Mouse (Mus musculus) CH12.LX (cell line): ENCODE data around the gene Bmpr1a.

ENCODE experiments used
- BHLHE40 ChIP-seq: IDR thresholded peaks from 2 replicates; pipeline ENCODE4 v1.6.1; 2011; ENCODE audit warnings: mild to moderate bottlenecking, low read depth, low read length, improper control_type of control experiment
- CHD1 ChIP-seq: IDR thresholded peaks from 2 replicates; pipeline ENCODE4 v1.6.1; 2012; ENCODE audit warnings: low read depth, low read length, improper control_type of control experiment, inconsistent platforms
- CTCF ChIP-seq, 2 experiments: IDR thresholded peaks in 1 of 2; conservative IDR thresholded peaks in 1 of 2; 2 replicates each; pipeline ENCODE4 v1.5.1; 2011 to 2012; ENCODE audit warnings: low read depth in 2 of 2, low read length in 2 of 2, improper control_type of control experiment in 1 of 2, inconsistent platforms in 1 of 2, mild to moderate bottlenecking in 1 of 2, moderate library complexity in 1 of 2
- ELF1 ChIP-seq: IDR thresholded peaks from 2 replicates; pipeline ENCODE4 v1.6.1; 2014; ENCODE audit warnings: low read depth, mild to moderate bottlenecking, inconsistent platforms, low read length, improper control_type of control experiment
- EP300 ChIP-seq: IDR thresholded peaks from 2 replicates; pipeline ENCODE4 v1.6.1; 2011; ENCODE audit warnings: low read length, improper control_type of control experiment
- ETS1 ChIP-seq: conservative IDR thresholded peaks from 2 replicates; pipeline ENCODE4 v1.6.1; 2012; ENCODE audit warnings: low read depth, mild to moderate bottlenecking, inconsistent platforms, low read length, improper control_type of control experiment, moderate library complexity
- MAX ChIP-seq: IDR thresholded peaks from 2 replicates; pipeline ENCODE4 v1.6.1; 2011; ENCODE audit warnings: low read length, improper control_type of control experiment
- POLR2A ChIP-seq: IDR thresholded peaks from 2 replicates; pipeline ENCODE4 v1.6.1; 2011; ENCODE audit warnings: low read depth, mild to moderate bottlenecking, improper control_type of control experiment, low read length
- TBP ChIP-seq: conservative IDR thresholded peaks from 2 replicates; pipeline ENCODE4 v1.6.1; 2011; ENCODE audit warnings: low read depth, low read length, improper control_type of control experiment
- TCF12 ChIP-seq: IDR thresholded peaks from 2 replicates; pipeline ENCODE4 v1.6.1; 2014; ENCODE audit warnings: low read depth, mild to moderate bottlenecking, inconsistent platforms, low read length, improper control_type of control experiment
- USF1 ChIP-seq: IDR thresholded peaks from 2 replicates; pipeline ENCODE4 v1.6.1; 2014; ENCODE audit warnings: low read depth, mild to moderate bottlenecking, inconsistent platforms, low read length, improper control_type of control experiment
- ZC3H11A ChIP-seq: IDR thresholded peaks from 2 replicates; pipeline ENCODE4 v1.6.1; 2012; ENCODE audit warnings: low read depth, mild to moderate bottlenecking, inconsistent platforms, low read length, improper control_type of control experiment
- ZKSCAN1 ChIP-seq: IDR thresholded peaks from 2 replicates; pipeline ENCODE4 v1.6.1; 2012; ENCODE audit warnings: low read depth, inconsistent platforms, low read length, improper control_type of control experiment, borderline replicate concordance

GRCm38 (mm10) chr14:34533537-34533936, 30.4 kb upstream of the Bmpr1a start:
- TF ChIP-seq CTCF (conservative IDR thresholded peaks at IDR 0.05 in 1 of 2, IDR thresholded peaks at IDR 0.05 in 1 of 2; ENCODE audit: low read depth in 2 of 2, low read length in 2 of 2) (no peak), POLR2A (no peak), MAX (no peak), ZKSCAN1 (no peak), ELF1 (no peak), ZC3H11A (no peak), EP300 (no peak), CHD1 (no peak), TCF12 (no peak), USF1 (no peak), TBP (no peak), BHLHE40 (no peak), ETS1 (no peak)
